Mouse (Mus musculus) kidney, postnatal 36 days (tissue): ENCODE data around the gene Dpy30.

ENCODE experiments used
- DNase-seq, 2 experiments: peaks; one replicate each; pipeline ENCODE4 v3.0.0; 2021 to 2022; ENCODE audit warnings: mixed read lengths in 2 of 2

The Dpy30 gene

DNA sequence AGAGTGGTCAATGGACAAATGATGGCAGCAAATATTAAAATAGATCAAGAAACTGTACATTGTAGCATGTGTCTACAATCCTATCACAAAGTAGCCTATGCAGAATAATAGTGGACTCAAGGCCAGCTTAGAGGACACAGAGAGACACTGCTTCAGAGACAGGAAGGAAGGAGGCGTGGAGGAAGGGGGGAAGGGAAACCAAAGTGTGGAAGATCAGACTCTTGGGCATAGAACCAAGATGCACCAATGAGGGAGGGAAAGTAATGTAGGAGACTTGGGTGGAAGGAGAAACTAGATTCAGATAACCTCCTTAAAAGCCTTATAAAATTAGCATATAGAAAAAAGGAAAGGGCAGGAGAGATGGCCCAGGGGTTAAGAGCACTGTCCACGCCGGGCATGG is 61.3 kb downstream of the Dpy30 start:
- no peak for DNase-seq
